Mouse (Mus musculus): ENCODE measurements around the gene Frmd4a. TPM values are rescaled to one million over a fixed set of nuclear protein-coding genes. Genes with fewer than 3 reads are reported as not detected.

Gene Frmd4a
- polyA plus RNA-seq, 1 experiment from 2014 or later, result 57.1 TPM

DNA sequence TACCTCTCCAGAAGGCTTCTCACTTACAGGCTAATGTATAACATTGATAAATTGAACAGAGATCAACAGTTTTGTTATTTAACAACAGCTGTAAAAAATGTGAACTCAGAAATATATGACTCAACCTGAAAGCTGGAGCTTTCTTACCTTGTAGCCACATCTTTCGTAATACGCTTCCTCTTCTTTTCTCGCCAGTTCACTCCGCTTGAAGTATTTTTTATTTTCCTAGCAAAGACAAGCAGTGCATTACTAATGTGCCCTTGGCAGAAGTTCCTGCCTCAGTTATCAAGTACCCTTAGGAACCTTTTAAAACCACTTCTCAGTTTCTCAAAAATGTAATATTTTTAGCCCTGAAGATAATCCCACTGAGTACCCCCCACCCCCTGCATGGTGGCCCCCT lies 630.6 kb downstream of the Frmd4a start:
- no peaks in the 10 kb centered on the region for H3K27me3 ChIP-seq
- no peaks in the 10 kb centered on the region for H3K9me3 ChIP-seq
- peaks cover 36% of the 10 kb centered on the region for H3K36me3 ChIP-seq
- no peak overlapping the region for H3K4me2 ChIP-seq (replicated peaks)
- ATAC-seq, result no peak
- H3K4me1 ChIP-seq (replicated peaks), result peaks cover 18% of the 10 kb centered on the region
- no peak overlapping the region for H3K9ac ChIP-seq (replicated peaks)
- 94% methylated on average over 4 of the region's 4 CpGs for WGBS
- no peak overlapping the region for H3K27ac ChIP-seq
- no peak overlapping the region for H3K4me3 ChIP-seq (replicated peaks)

DNA sequence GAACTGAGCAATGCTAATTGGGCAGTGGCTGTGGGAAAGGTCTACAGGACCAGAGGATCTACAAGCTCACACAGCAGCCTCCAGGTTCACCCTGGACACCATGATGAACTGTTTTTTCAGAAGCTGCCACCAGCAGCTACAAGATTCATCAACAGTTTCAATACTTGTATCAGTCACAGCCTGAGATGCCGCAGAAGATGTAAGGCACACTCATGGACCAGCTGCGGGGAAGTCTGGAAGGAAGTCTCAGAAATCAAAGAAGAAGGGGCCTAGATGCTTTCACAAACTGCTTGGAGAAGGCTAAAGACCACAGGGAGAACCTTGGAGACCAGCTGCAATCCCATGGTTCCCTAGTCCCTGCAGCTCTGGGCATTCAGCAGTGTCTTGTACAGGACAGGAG lies 632.1 kb downstream of the Frmd4a start:
- Histone ChIP-seq H3K9me3 (no peaks in the 10 kb centered on the region), H3K9ac (replicated peaks) (no peak overlapping the region), H3K36me3 (peaks cover 28% of the 10 kb centered on the region), H3K27ac (no peak overlapping the region), H3K27me3 (no peaks in the 10 kb centered on the region), H3K4me2 (replicated peaks) (0 out of 2 replicates have a peak overlapping the region, but pooled peaks have one; percentile 31), H3K4me1 (replicated peaks) (peaks cover 18% of the 10 kb centered on the region), H3K4me3 (replicated peaks) (no peak overlapping the region)
- whole genome bisulfite sequencing, result 100% methylated on average over 2 of the region's 2 CpGs
- no peak for ATAC-seq

DNA sequence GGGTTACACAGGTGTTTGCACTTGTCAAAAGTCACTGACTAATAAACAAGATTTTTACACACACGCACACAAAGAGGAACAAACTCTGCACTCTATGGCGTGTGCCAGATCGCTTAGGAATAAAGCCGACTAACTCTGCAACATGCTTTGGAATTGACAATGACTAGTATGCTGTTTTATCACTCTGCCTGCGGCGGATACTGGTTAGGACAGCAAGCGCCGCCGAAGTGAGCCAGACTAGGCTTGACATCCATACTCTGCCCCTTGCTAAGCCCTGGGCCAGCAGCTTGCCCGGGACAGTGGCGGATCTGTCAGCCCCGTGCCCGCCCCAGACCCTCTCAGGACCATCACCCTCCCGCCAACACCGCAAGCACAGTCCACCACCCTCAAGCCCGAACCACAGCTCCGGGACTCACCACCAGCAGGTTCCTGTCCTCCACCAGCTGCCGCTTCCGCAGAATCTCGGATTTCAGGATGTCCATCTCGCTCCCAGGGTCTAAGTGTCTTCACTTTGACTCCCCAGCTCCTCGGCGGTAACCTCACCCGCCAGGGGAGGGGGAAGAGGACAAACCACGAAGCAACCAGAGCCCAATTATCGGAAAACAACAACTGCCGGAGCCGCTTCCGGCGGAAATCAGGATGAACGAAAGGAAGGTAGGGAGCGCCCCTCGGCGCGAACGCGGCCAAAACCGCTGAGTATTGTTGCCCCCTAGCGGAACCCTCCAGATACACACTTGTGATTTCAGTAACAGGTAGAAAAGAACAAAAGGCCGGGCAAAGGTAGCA lies 634.2 kb downstream of the Frmd4a start, which contains the start of gene Prpf18:
Gene Prpf18 (minus strand): TSS at position 614 of the 786 bp plus-strand sequence.
- 1% methylated on average over 40 of the region's 40 CpGs for WGBS
- Histone ChIP-seq H3K27me3 (no peaks in the 10 kb centered on the region), H3K4me3 (replicated peaks) (peak within 1 kb of the TSS; percentile 96), H3K36me3 (peaks cover 10% of the 10 kb centered on the region), H3K9ac (replicated peaks) (peak within 1 kb of the TSS; percentile 94), H3K4me2 (replicated peaks) (peak within 1 kb of the TSS; percentile 76), H3K4me1 (replicated peaks) (peaks cover 18% of the 10 kb centered on the region), H3K27ac (peak within 1 kb of the TSS; percentile 78), H3K9me3 (no peaks in the 10 kb centered on the region)
- peak; percentile 95 for ATAC-seq

DNA sequence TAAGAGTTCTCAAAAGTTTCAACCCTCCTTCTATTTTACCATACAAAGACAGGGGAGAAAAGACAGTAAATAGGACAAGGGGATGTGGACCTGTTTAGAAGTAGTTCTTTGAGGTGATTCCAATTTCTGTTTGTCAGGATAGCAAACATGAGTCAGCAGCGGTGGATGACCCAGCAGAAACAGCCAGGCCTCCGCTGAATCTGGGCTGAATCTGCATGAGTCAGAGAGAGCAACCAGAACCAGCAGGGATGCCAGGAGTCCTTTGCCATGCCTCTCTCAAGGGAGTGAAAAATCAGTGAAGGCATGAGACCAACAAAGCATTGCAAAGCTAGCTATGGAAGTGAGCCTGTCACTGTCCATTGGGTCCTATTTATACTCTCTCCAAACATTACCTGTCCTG lies 643.2 kb downstream of the Frmd4a start:
- Histone ChIP-seq H3K36me3 (no peaks in the 10 kb centered on the region), H3K4me3 (replicated peaks) (no peak overlapping the region), H3K9me3 (no peaks in the 10 kb centered on the region), H3K4me2 (replicated peaks) (no peak overlapping the region), H3K27me3 (no peaks in the 10 kb centered on the region), H3K27ac (no peak overlapping the region), H3K4me1 (replicated peaks) (no peaks in the 10 kb centered on the region), H3K9ac (replicated peaks) (no peak overlapping the region)
- WGBS, result 77% methylated on average over 2 of the region's 2 CpGs
- no peak for ATAC-seq

Data from midbrain, embryonic 13.5 days (tissue).